Mouse (Mus musculus) brain, embryonic 14.5 days (tissue): ENCODE results near the gene Acr.
A peak's percentile ranks its signal among the peaks of the same experiment; 100 is the strongest.

Source experiments
- CTCF ChIP-seq: fragments of 200-500 bp; IDR thresholded peaks from 2 replicates; pipeline ENCODE4 v1.5.1; 2012; ENCODE audit warnings: inconsistent platforms, mild to moderate bottlenecking, moderate library complexity, borderline replicate concordance; ENCODE audit not compliant: insufficient read depth, insufficient read length; ENCODE audit errors: extremely low read depth
- POLR2A ChIP-seq: fragments of 200-500 bp; IDR thresholded peaks from 2 replicates; pipeline ENCODE4 v1.6.1; 2012; ENCODE audit warnings: mild to moderate bottlenecking, inconsistent platforms, borderline replicate concordance; ENCODE audit not compliant: poor library complexity, insufficient read depth, insufficient read length, severe bottlenecking; ENCODE audit errors: extremely low read depth

DNA sequence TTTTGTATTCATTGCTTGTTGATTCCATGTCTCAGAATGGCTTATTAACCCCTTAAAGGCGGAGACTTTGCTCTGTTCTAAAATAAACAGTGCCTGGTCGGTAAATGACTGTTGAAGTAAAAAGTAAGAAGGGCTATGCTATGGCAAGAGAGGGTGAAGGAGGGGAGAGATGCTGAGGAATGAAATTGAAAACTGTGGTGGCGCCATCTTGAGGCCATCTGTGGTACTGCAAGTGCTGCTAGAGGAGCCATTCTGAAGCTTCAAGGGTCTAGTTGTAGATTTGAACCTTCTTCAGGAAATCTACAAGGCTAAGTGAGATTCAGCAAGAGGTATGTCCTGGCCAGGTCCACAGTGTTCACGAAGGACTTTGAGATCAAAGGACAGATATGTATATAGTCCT lies 37.8 kb upstream of the Acr start:
- TF ChIP-seq POLR2A (no peak), CTCF (peak; percentile 94)
